Mouse (Mus musculus) neural tube, embryonic 15.5 days (tissue): ENCODE data around the gene Chrdl1. TPM values are rescaled to one million over a fixed set of nuclear protein-coding genes. Genes with fewer than 3 reads are reported as not detected.

Experiments
- ATAC-seq: fragments of 200-750 bp; cut with Nextera tagmentation; 2 replicates; pipeline ENCODE4 v1.8.0; 2017; ENCODE audit warnings: mild to moderate bottlenecking, moderate TSS enrichment, moderate library complexity; ENCODE audit not compliant: low FRiP score
- H3K27ac ChIP-seq: fragments of 300-500 bp; sonication (generic); replicated peaks from 2 replicates; pipeline ENCODE4 v1.5.1; 2015; ENCODE audit warnings: mild to moderate bottlenecking, inconsistent platforms
- H3K27me3 ChIP-seq: fragments of 300-500 bp; sonication (generic); replicated peaks from 2 replicates; pipeline ENCODE4 v1.6.1; 2015; ENCODE audit warnings: inconsistent platforms
- H3K36me3 ChIP-seq: fragments of 300-500 bp; sonication (generic); 2 replicates; pipeline ENCODE4 v1.6.1; 2015; ENCODE audit warnings: inconsistent platforms
- H3K4me1 ChIP-seq: fragments of 300-500 bp; sonication (generic); 2 replicates; pipeline ENCODE4 v1.6.1; 2015; ENCODE audit warnings: inconsistent platforms
- H3K4me2 ChIP-seq: fragments of 300-500 bp; sonication (generic); 2 replicates; pipeline ENCODE4 v1.6.1; 2015; ENCODE audit warnings: inconsistent platforms, mild to moderate bottlenecking, moderate library complexity
- H3K4me3 ChIP-seq: fragments of 300-500 bp; sonication (generic); replicated peaks from 2 replicates; pipeline ENCODE4 v1.5.1; 2015; ENCODE audit warnings: mild to moderate bottlenecking, inconsistent platforms
- H3K9ac ChIP-seq: fragments of 300-500 bp; sonication (generic); replicated peaks from 2 replicates; pipeline ENCODE4 v1.6.1; 2015; ENCODE audit warnings: mild to moderate bottlenecking, inconsistent platforms
- H3K9me3 ChIP-seq: fragments of 300-500 bp; sonication (generic); replicated peaks from 2 replicates; pipeline ENCODE4 v1.6.1; 2016; ENCODE audit warnings: inconsistent platforms
- WGBS: fragments of 180-500 bp; shearing (Covaris S2); methylation state at CpG from one replicate; pipeline ENCODE4 v1.1.7; 2015; ENCODE audit warnings: mixed read lengths; 5-methylcytosine and 5-hydroxymethylcytosine counted together
- polyA plus RNA-seq: library from polyadenylated mRNA; unstranded; fragments of >200 nt; fragmentation: Nextera tagmentation; extraction: Ambion mirVana; gene quantifications from 2 replicates; pipeline ENCODE4 v1.2.1, GENCODE M21; 2015

Chrdl1 gene
- polyA plus RNA-seq, result 2.0 and 2.9 TPM in 2 replicates

DNA sequence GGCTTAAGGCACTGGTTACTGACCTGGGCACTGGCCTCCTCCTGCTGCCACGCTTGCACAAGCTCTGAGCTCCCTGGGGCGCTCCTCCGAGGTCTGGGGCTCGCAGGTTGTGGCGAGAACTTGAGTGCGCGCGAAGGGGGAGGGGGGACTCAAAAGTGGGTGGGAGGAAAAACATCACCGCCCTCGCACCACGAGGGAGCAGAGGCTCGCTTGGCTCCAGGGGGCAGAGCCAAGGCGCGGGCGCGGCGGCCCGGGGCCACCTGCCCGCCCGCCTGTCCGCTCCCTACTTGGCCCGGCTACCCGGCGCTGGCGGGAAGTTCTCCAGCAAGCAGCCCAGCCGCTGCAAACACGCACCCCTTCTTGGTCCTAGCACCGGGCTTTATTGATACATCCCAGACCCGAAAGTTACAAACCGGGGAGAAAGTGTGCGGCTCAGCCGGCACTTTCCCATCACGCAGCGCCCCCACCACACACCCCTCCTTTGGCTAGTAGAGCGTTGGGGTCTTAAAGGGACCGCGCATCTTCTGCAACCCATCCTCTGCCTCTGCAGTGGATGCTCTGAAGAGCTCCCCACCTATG, at the start of gene Chrdl1:
Gene Chrdl1, minus strand, starts transcription at position 472 of the 579 bp plus-strand sequence.
- Histone ChIP-seq H3K4me3 (peak within 1 kb of the TSS; percentile 48), H3K27me3 (peaks cover 40% of the 10 kb centered on the region), H3K9me3 (no peaks in the 10 kb centered on the region), H3K9ac (peak within 1 kb of the TSS; percentile 26; the same call in 1 of the 2 replicates), H3K27ac (no peak within 1 kb of the TSS), H3K4me1 (no peaks in the 10 kb centered on the region), H3K36me3 (no peaks in the 10 kb centered on the region), H3K4me2 (peak within 1 kb of the TSS; percentile 72)
- ATAC-seq, result peak; percentile 55; the same call in 1 of the 2 replicates
- 21% methylated on average over 27 of the region's 37 CpGs for WGBS

- ATAC-seq, result peak; percentile 45; the same call in 1 of the 2 replicates
- Histone ChIP-seq H3K9ac (no peak overlapping the region), H3K36me3 (no peaks in the 10 kb centered on the region), H3K4me2 (no peak overlapping the region), H3K9me3 (no peaks in the 10 kb centered on the region), H3K4me1 (no peaks in the 10 kb centered on the region), H3K4me3 (no peak overlapping the region), H3K27me3 (peaks cover 2% of the 10 kb centered on the region; the same call in 1 of the 2 replicates), H3K27ac (no peak overlapping the region)
- WGBS, result 35% methylated on average over 4 of the region's 4 CpGs
Measured at GRCm38 (mm10) chrX:143442638-143443037, 48.6 kb upstream of the Chrdl1 start.

GRCm38 (mm10) chrX:143404601-143405000, 10.5 kb upstream of the Chrdl1 start:
- no peaks in the 10 kb centered on the region for H3K36me3 ChIP-seq
- no peak overlapping the region for H3K4me3 ChIP-seq
- H3K9ac ChIP-seq, result no peak overlapping the region
- no peaks in the 10 kb centered on the region for H3K27me3 ChIP-seq
- no peaks in the 10 kb centered on the region for H3K4me1 ChIP-seq
- 61% methylated on average over 2 of the region's 2 CpGs for WGBS
- no peak overlapping the region for H3K27ac ChIP-seq
- H3K4me2 ChIP-seq, result no peak overlapping the region
- no peak for ATAC-seq
- H3K9me3 ChIP-seq, result no peaks in the 10 kb centered on the region

DNA sequence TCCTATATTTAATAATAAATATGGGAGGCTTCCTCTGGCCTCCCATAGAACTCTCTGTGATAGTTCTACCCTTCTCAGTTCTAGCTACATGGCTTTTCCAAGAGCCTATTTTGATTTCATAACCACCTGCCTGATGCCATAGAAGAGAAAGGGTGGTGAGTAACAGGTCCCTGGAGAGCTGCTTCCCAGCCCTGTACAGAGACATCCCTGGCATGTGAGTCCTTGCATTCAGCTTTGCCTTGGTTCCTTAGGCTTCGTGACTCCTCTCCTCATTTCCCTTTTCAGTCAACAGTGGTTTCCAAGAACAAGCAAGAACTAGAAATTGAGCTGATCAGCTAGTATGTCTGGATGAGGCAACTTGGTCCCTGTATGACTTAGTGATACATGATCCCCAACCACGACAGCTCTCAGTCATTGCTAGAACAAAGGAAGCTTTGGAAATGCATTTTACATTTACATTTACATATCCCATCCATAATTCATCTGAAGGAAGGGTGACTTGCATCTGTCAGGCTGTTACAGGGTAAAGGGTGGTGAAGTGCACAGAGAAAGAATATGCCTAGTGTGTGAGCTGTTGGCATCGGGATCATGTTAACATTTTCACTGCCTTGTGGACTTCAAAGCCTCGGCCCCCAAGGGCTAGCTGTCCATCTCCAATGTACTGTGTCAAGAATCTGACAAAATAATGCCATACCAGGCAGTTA, 27.7 kb downstream of the Chrdl1 start:
- no peak overlapping the region for H3K4me3 ChIP-seq
- H3K4me1 ChIP-seq, result no peaks in the 10 kb centered on the region
- WGBS, result 76% methylated on average over 4 of the region's 4 CpGs
- ATAC-seq, result no peak
- no peaks in the 10 kb centered on the region for H3K27me3 ChIP-seq
- H3K9ac ChIP-seq, result no peak overlapping the region
- no peak overlapping the region for H3K4me2 ChIP-seq
- H3K9me3 ChIP-seq, result no peaks in the 10 kb centered on the region
- no peaks in the 10 kb centered on the region for H3K36me3 ChIP-seq
- no peak overlapping the region for H3K27ac ChIP-seq

DNA sequence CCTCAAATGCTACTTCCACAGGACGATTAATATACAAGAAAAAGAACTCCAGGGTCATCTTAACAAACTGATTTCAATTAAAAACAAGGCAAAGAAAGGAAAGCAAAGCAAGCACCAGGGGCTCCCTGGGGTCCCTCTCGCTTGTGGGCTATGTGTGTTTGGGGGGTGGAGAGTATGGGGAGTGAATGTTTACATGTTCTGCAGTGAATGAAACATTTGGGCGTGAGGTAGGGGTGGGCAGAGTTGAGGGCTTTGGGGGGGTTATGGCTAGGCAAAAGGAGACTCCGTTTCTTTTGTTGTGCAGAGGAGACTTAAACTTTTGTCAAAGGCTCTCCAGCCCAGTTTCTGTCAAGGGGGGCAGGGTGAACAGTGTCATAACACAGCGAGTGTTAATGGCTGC, 46.8 kb downstream of the Chrdl1 start:
- ATAC-seq, result no peak
- H3K36me3 ChIP-seq, result no peaks in the 10 kb centered on the region
- peaks cover 17% of the 10 kb centered on the region for H3K27me3 ChIP-seq
- H3K27ac ChIP-seq, result no peak overlapping the region
- H3K9ac ChIP-seq, result no peak overlapping the region
- H3K9me3 ChIP-seq, result no peaks in the 10 kb centered on the region
- H3K4me1 ChIP-seq, result no peaks in the 10 kb centered on the region
- WGBS, result 27% methylated on average over 5 of the region's 5 CpGs
- H3K4me3 ChIP-seq, result no peak overlapping the region
- H3K4me2 ChIP-seq, result no peak overlapping the region

DNA sequence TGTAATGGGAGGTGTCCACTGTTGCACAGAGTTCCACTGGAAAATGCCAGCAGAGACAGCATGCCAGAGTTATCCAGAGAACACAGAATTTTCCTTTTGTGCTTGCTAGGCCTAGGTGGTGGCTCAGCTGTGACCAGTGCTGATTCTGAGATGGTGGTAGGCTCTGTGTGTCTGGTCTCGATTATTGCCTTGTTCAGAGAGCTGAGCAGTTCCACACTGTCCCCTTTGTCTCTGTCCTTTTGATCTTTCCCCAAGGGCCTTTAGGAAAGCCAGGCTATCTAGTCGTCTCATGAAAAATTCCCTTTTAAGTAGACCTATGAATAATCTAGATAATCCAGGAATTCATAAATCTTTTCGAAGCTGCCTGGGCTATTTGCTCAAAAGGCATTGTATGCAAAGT, 47.3 kb downstream of the Chrdl1 start:
- Histone ChIP-seq H3K27me3 (peaks cover 17% of the 10 kb centered on the region), H3K4me1 (no peaks in the 10 kb centered on the region), H3K9ac (no peak overlapping the region), H3K36me3 (no peaks in the 10 kb centered on the region), H3K9me3 (no peaks in the 10 kb centered on the region), H3K4me2 (no peak overlapping the region), H3K27ac (no peak overlapping the region), H3K4me3 (no peak overlapping the region)
- no peak for ATAC-seq
- 30% methylated on average over 3 of the region's 3 CpGs for WGBS

DNA sequence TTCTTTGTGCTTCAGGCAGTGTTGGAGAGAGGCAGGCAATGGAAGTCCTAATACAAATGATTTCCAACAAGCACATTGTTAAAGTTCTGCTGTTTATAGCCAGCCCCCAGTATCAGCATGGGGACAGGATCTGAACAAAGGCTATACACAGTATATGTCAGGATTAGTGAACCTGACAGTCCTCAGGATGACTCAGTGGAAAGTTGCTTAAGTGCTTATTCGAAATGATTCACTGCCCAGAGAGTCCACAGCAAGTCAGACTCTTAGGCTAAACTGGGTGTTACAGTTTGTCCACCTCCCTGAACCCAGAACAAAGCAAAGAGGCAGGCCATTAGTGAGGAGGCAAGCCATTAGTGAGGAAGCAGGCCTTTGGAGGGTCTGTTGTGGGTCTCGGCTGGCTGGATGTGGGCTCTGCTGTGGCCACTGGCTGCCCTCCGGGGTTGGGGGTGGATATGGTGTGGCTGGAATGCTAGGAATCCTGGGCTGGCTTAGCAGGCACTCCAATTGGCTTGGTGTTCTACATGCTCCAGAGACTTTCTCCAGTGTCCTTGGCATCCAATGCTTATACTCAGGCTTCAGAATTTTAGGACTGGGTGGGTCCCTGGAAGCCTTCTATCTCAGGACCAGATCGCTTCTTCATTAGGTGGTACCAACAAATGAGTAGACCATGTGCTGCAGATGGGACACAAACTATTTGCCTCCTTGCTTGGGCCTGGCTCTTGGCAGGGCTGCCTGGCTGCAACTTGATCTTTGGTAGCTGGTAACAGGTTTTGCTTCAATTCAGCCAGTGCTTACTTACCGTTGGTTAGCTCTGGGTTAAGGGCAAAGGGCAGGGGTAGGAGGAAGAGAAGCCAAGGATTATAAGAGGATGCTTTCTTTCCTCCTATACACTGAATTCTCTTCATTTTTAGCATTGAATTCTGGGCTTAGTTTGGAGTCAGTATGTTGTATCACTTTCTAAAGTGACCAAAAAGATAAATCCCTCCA, 49.3 kb downstream of the Chrdl1 start:
- no peak for ATAC-seq
- H3K4me1 ChIP-seq, result no peaks in the 10 kb centered on the region
- H3K4me2 ChIP-seq, result no peak overlapping the region
- no peaks in the 10 kb centered on the region for H3K9me3 ChIP-seq
- H3K27ac ChIP-seq, result no peak overlapping the region
- no peaks in the 10 kb centered on the region for H3K36me3 ChIP-seq
- no peak overlapping the region for H3K9ac ChIP-seq
- WGBS, result 62% methylated on average over 5 of the region's 5 CpGs
- peaks cover 14% of the 10 kb centered on the region for H3K27me3 ChIP-seq
- H3K4me3 ChIP-seq, result no peak overlapping the region

- H3K27me3 ChIP-seq, result peaks cover 6% of the 10 kb centered on the region; the same call in 1 of the 2 replicates
- ATAC-seq, result no peak
- H3K4me3 ChIP-seq, result no peak overlapping the region
- H3K4me2 ChIP-seq, result no peak overlapping the region
- no peak overlapping the region for H3K27ac ChIP-seq
- H3K4me1 ChIP-seq, result no peaks in the 10 kb centered on the region
- 39% methylated on average over 4 of the region's 4 CpGs for WGBS
- no peaks in the 10 kb centered on the region for H3K36me3 ChIP-seq
- no peaks in the 10 kb centered on the region for H3K9me3 ChIP-seq
- no peak overlapping the region for H3K9ac ChIP-seq
Measured at GRCm38 (mm10) chrX:143338156-143338555, 55.9 kb downstream of the Chrdl1 start.

DNA sequence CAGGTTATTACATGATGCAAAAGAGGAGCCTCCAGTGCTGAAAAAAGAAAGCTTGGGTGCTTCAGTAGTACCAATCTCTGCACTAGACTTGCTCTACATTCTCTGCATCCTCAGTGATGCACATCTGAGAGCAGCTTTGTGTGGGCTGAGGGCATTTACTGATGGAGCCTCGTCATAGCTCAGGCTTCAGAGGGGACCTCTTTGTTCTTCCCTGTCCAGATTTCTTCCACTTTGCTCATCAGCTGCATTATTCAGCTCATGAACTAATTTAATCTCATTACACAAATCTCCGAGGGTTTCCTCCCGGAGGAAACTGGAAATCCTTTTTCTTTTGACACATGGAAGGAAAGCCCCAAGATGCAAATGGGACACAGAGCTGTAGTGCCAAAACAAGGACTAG, 56.5 kb downstream of the Chrdl1 start:
- 0 out of 2 replicates have a peak, but pooled peaks cover 6% of the 10 kb centered on the region for H3K27me3 ChIP-seq
- H3K36me3 ChIP-seq, result no peaks in the 10 kb centered on the region
- no peak overlapping the region for H3K4me2 ChIP-seq
- H3K4me3 ChIP-seq, result no peak overlapping the region
- H3K27ac ChIP-seq, result no peak overlapping the region
- 45% methylated on average over 3 of the region's 3 CpGs for WGBS
- H3K4me1 ChIP-seq, result no peaks in the 10 kb centered on the region
- H3K9me3 ChIP-seq, result no peaks in the 10 kb centered on the region
- no peak overlapping the region for H3K9ac ChIP-seq
- ATAC-seq, result no peak

DNA sequence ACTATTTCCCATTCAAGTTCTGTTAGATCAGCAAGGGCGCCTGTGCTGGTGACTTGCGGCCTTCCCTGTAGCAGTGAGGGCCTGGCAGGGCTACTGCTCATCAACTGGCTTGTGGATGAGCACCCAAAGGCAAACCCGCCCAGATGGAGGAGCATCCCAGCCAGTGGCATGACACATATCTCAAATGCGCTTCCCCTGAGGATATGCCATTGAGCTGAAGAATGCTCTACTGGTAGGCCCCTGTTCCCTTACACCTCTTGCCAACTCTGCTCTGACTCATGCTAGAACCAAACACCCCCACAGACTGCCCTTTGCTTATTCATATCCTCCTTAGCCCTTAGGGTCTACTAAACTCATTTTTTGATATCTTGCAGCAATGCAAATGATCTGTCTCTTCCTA, 57.4 kb downstream of the Chrdl1 start:
- no peak overlapping the region for H3K9ac ChIP-seq
- H3K9me3 ChIP-seq, result no peaks in the 10 kb centered on the region
- H3K4me3 ChIP-seq, result no peak overlapping the region
- no peak overlapping the region for H3K27ac ChIP-seq
- H3K4me2 ChIP-seq, result no peak overlapping the region
- H3K4me1 ChIP-seq, result no peaks in the 10 kb centered on the region
- 91% methylated on average over 4 of the region's 4 CpGs for WGBS
- H3K36me3 ChIP-seq, result no peaks in the 10 kb centered on the region
- no peak for ATAC-seq
- 0 out of 2 replicates have a peak, but pooled peaks cover 6% of the 10 kb centered on the region for H3K27me3 ChIP-seq

GRCm38 (mm10) chrX:143335846-143336245, 58.2 kb downstream of the Chrdl1 start:
- no peak for ATAC-seq
- H3K4me1 ChIP-seq, result no peaks in the 10 kb centered on the region
- no peaks in the 10 kb centered on the region for H3K9me3 ChIP-seq
- 70% methylated on average over 5 of the region's 5 CpGs for WGBS
- H3K27me3 ChIP-seq, result 0 out of 2 replicates have a peak, but pooled peaks cover 6% of the 10 kb centered on the region
- H3K4me3 ChIP-seq, result no peak overlapping the region
- H3K9ac ChIP-seq, result no peak overlapping the region
- no peak overlapping the region for H3K27ac ChIP-seq
- H3K36me3 ChIP-seq, result no peaks in the 10 kb centered on the region
- no peak overlapping the region for H3K4me2 ChIP-seq
